Mouse (Mus musculus) inflammation-experienced regulatory T-cells, adult 16 weeks (primary cell): ENCODE measurements around the gene Dnajb7. TPM values are rescaled to one million over a fixed set of nuclear protein-coding genes. Genes with fewer than 3 reads are reported as not detected.

ENCODE experiments used
- polyA plus RNA-seq: library from polyadenylated mRNA; unstranded; fragments of 100-300 nt; shearing (Covaris generic); gene quantifications from one replicate; pipeline ENCODE4 v1.2.1, GENCODE M21; 2017

The Dnajb7 gene
- polyA plus RNA-seq: 0.71 TPM

GRCm38 (mm10) chr15:81408199-81408598 lies at the start of gene Dnajb7:
Gene Dnajb7, minus strand, starts transcription at chr15:81408299.

GRCm38 (mm10) chr15:81399638-81400315 lies 8.3 kb downstream of the Dnajb7 start, which contains the start of the genes St13 and Xpnpep3:
Gene St13, minus strand, starts transcription at chr15:81400077.
Gene Xpnpep3, plus strand, starts transcription at chr15:81400138.

GRCm38 (mm10) chr15:81360345-81361021 lies 47.6 kb downstream of the Dnajb7 start, which contains the start of gene Slc25a17:
Gene Slc25a17, minus strand, starts transcription at chr15:81360812.

Other genes starting within 250 kb of the Dnajb7 start
- gene Mrtfa, start 217.5 kb downstream of the Dnajb7 start, polyA plus RNA-seq: 117 TPM
- gene Mchr1, start 172.8 kb downstream of the Dnajb7 start, polyA plus RNA-seq: not detected
- gene Slc25a17, start 47.5 kb downstream of the Dnajb7 start, polyA plus RNA-seq: 72.0 TPM
- gene St13, start 8.2 kb downstream of the Dnajb7 start, polyA plus RNA-seq: 161 TPM
- 14.0 TPM for gene Xpnpep3, start 8.2 kb downstream of the Dnajb7 start, polyA plus RNA-seq
- gene Rbx1, start 58.0 kb upstream of the Dnajb7 start, polyA plus RNA-seq: 351 TPM
- gene Ep300, start 177.1 kb upstream of the Dnajb7 start, polyA plus RNA-seq: 33.3 TPM